Mouse (Mus musculus) bone marrow, adult 2 months (tissue): ENCODE data around the gene Rab40c.

ENCODE experiments used
- CTCF ChIP-seq: fragments of 200-500 bp; IDR thresholded peaks from 2 replicates; pipeline ENCODE4 v1.5.1; 2011; ENCODE audit warnings: low read length, control low read depth; ENCODE audit not compliant: control insufficient read depth, insufficient read depth
- POLR2A ChIP-seq: fragments of 200-500 bp; IDR thresholded peaks from 2 replicates; pipeline ENCODE4 v1.6.1; 2011; ENCODE audit warnings: low read depth, mild to moderate bottlenecking, control low read depth, low read length, borderline replicate concordance; ENCODE audit not compliant: control insufficient read depth

GRCm38 (mm10) chr17:25874721-25875170, 44.8 kb downstream of the Rab40c start, which contains the start of gene Mettl26:
- peak; percentile 18; the same call in 1 of the 2 replicates for TF ChIP-seq CTCF
- TF ChIP-seq POLR2A: no peak
